Mouse (Mus musculus): Measurements from ENCODE around the gene Vwa2. TPM values are rescaled to one million over a fixed set of nuclear protein-coding genes. Genes with fewer than 3 reads are reported as not detected.
A peak's percentile ranks its signal among the peaks of the same experiment; 100 is the strongest.

Gene Vwa2
- polyA plus RNA-seq, 1 experiment from 2014 or later, result 0.16 TPM

DNA sequence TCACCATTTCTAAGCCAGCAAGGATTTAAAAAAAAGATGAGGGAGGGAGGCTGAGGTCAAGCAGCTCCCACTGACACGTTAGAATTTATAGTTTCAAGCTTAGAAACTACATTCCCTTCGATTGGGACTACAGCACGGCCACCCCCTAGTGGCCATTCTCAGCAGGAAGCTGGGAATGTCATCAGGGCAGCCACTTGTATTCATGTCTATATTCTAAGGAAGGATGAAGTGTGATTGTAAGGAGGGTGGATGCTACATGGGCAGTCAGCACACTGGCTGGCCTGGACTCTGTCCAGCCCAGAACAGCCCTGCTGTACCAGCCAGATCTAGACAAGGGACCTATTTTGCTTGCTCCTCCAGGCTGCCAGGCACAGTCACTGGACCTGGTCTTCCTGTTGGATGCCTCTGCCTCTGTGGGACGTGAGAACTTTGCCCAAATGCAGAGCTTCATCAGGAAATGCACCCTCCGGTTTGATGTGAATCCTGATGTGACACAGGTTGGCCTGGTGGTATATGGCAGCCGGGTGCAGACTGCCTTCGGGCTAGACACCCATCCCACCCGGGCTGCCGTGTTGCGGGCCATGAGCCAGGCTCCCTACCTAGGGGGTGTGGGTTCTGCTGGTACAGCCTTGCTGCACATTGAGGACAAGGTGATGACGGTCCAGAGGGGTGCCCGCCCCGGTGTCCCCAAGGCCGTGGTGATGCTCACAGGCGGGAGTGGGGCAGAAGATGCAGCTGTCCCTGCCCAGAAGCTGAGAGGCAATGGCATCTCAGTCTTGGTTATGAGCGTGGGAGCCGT is 34.6 kb downstream of the Vwa2 start:
- H3K9ac ChIP-seq, result no peak overlapping the region
- H3K4me2 ChIP-seq, result no peak overlapping the region
- H3K27me3 ChIP-seq, result no peaks in the 10 kb centered on the region
- H3K4me1 ChIP-seq (replicated peaks), result peaks cover 3% of the 10 kb centered on the region; the same call in 1 of the 2 replicates
- H3K27ac ChIP-seq, result no peak overlapping the region
- no peak for ATAC-seq (replicated peaks; ENCODE audit: insufficient number of reproducible peaks, insufficient read depth, low FRiP score, low read depth)
- no peak overlapping the region for H3K4me3 ChIP-seq
- no peaks in the 10 kb centered on the region for H3K9me3 ChIP-seq (replicated peaks)
- WGBS, result 69% methylated on average over 17 of the region's 17 CpGs
- H3K36me3 ChIP-seq, result no peaks in the 10 kb centered on the region

DNA sequence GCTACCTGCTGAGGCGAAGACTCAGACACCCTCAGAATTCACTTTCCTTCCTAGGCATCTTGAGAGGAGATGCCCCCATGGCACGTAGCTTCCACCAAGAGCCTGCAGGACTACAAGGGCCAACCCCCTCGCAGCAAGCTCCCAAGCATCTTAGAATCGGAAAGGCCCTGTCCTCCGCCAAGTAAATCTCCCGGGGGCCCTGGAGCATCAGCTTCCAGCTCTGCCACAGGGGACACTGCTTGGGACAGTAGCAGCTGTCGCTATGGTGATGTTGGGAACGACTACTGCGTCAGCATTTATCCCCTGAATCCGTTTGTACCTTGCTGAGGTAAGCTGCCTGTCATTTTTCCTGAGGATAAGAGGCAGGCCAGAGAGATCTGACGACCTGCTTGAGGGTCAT is 36.5 kb downstream of the Vwa2 start:
- Histone ChIP-seq H3K4me1 (replicated peaks) (peaks cover 3% of the 10 kb centered on the region; the same call in 1 of the 2 replicates), H3K36me3 (no peaks in the 10 kb centered on the region), H3K9ac (no peak overlapping the region), H3K27ac (no peak overlapping the region), H3K4me3 (no peak overlapping the region), H3K27me3 (no peaks in the 10 kb centered on the region), H3K9me3 (replicated peaks) (no peaks in the 10 kb centered on the region), H3K4me2 (no peak overlapping the region)
- no peak for ATAC-seq (replicated peaks; ENCODE audit: insufficient number of reproducible peaks, insufficient read depth, low FRiP score, low read depth)
- WGBS, result 56% methylated on average over 11 of the region's 11 CpGs

DNA sequence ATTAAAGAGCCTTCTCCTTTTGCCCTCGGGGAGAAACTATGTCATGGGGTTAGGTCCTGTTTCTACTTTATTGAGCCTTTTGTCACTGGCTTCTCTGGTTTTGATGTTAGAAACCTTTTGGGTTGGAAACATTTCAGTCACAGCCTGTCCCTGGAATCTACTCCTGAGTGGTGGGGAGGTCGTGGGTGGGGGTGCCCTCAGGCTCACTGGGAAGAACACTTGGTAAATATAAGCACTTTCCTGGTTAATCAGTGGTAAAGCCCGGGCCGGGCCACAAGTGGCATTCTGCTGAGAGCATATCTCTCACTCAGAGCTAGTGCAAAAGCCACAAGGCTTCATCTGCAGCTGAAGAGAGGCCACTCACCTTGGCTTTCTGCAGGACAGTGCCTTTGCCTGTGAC is 39.7 kb downstream of the Vwa2 start:
- 78% methylated on average over 4 of the region's 4 CpGs for WGBS
- H3K36me3 ChIP-seq, result no peaks in the 10 kb centered on the region
- no peak overlapping the region for H3K4me2 ChIP-seq
- ATAC-seq (replicated peaks; ENCODE audit: insufficient number of reproducible peaks, insufficient read depth, low FRiP score, low read depth), result no peak
- H3K9ac ChIP-seq, result no peak overlapping the region
- no peaks in the 10 kb centered on the region for H3K4me1 ChIP-seq (replicated peaks)
- peaks cover 2% of the 10 kb centered on the region; the same call in 1 of the 2 replicates for H3K27me3 ChIP-seq
- no peaks in the 10 kb centered on the region for H3K9me3 ChIP-seq (replicated peaks)
- H3K27ac ChIP-seq, result no peak overlapping the region
- H3K4me3 ChIP-seq, result no peak overlapping the region

DNA sequence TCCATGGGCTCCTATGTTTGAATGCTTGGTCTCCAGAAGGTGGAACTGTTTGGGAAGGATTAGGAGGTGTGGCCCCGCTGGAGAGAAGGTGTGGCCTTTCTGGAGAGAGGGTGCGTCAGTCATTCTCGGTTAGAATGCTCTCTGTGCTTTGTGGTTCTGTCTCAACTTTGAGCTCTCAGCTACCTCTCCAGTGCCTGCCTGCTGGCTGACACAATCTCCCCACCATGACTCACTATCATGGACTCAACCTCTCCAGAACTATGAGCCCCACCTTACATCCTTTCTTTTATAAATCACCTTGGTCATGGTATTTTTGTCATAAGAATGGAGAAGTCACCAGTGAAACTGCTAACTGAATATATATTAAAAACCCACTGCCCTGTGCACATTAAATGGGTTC is 40.6 kb downstream of the Vwa2 start:
- no peaks in the 10 kb centered on the region for H3K4me1 ChIP-seq (replicated peaks)
- no peak overlapping the region for H3K4me3 ChIP-seq
- 90% methylated on average over 3 of the region's 3 CpGs for WGBS
- H3K4me2 ChIP-seq, result no peak overlapping the region
- no peaks in the 10 kb centered on the region for H3K36me3 ChIP-seq
- H3K27ac ChIP-seq, result no peak overlapping the region
- H3K9me3 ChIP-seq (replicated peaks), result no peaks in the 10 kb centered on the region
- H3K9ac ChIP-seq, result no peak overlapping the region
- ATAC-seq (replicated peaks; ENCODE audit: insufficient number of reproducible peaks, insufficient read depth, low FRiP score, low read depth), result no peak
- peaks cover 2% of the 10 kb centered on the region; the same call in 1 of the 2 replicates for H3K27me3 ChIP-seq

DNA sequence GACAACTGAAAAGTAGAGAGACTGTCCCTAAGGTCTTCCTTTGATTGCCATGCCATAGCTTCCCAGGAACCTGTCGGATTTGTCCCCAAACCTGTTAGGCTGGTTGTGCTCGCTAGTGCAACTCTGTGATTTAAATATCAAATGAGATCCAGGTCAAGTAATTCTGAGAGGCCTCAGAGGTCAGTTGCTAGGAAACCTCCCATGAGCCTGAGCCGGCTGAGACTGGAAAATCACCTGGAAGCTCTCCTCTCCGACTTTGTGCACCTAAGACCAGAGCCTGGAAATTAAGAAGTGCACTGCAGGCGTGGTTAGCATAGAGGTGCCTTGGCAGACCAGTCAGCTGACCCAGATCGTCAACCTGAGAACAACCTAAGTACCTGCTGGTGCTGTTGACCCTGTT is 41.0 kb downstream of the Vwa2 start:
- Histone ChIP-seq H3K27me3 (peaks cover 2% of the 10 kb centered on the region; the same call in 1 of the 2 replicates), H3K4me2 (no peak overlapping the region), H3K4me1 (replicated peaks) (no peaks in the 10 kb centered on the region), H3K9me3 (replicated peaks) (no peaks in the 10 kb centered on the region), H3K9ac (no peak overlapping the region), H3K27ac (no peak overlapping the region), H3K36me3 (no peaks in the 10 kb centered on the region), H3K4me3 (no peak overlapping the region)
- 65% methylated on average over 6 of the region's 6 CpGs for whole genome bisulfite sequencing
- no peak for ATAC-seq (replicated peaks; ENCODE audit: insufficient number of reproducible peaks, insufficient read depth, low FRiP score, low read depth)

DNA sequence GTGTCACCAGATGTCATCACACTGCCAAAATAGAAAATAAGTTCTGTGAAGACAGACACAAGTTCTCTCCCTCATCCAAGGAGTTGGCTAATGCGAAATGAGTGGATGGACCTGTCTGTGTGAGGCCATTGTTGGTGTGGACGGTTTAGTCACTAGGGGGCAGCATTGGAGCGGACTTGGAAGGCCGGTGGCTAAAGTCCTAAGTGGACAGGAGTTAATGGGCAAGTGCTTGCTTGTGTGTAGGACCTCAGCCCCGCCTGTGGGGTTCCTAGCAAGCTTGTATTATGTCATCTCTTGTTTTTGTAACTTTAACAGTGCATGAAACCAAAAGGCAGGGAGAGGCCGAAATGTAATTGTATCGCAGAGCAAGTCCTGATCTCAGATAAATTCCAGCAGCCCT is 45.6 kb downstream of the Vwa2 start:
- 22% methylated on average over 7 of the region's 7 CpGs for WGBS
- no peaks in the 10 kb centered on the region for H3K36me3 ChIP-seq
- ATAC-seq (replicated peaks; ENCODE audit: insufficient number of reproducible peaks, insufficient read depth, low FRiP score, low read depth), result peak; percentile 75
- no peaks in the 10 kb centered on the region for H3K9me3 ChIP-seq (replicated peaks)
- H3K27me3 ChIP-seq, result peaks cover 2% of the 10 kb centered on the region; the same call in 1 of the 2 replicates
- no peak overlapping the region for H3K4me2 ChIP-seq
- H3K4me1 ChIP-seq (replicated peaks), result no peaks in the 10 kb centered on the region
- H3K9ac ChIP-seq, result no peak overlapping the region
- H3K4me3 ChIP-seq, result no peak overlapping the region
- no peak overlapping the region for H3K27ac ChIP-seq

DNA sequence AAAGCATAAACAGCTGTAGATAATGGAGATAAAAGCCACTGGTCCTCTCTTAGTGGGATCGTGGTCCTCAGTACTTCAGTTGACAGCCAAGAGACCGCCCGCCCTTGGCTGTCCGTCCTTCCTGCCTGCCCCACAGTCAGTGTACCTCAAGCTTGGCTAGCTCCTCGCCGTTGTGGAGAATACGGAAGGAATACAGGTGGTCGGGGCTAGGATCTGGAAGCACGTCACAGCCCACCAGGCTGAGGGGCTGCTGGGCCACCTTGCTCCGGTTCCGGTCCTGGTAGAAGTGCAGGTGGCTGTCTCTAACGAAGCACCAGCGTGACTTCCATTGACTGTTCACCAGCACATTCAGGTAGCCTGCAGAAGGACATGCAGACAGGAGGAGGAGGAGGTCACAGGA is 46.2 kb downstream of the Vwa2 start:
- Histone ChIP-seq H3K4me2 (no peak overlapping the region), H3K27ac (no peak overlapping the region), H3K36me3 (no peaks in the 10 kb centered on the region), H3K27me3 (peaks cover 2% of the 10 kb centered on the region; the same call in 1 of the 2 replicates), H3K4me1 (replicated peaks) (no peaks in the 10 kb centered on the region), H3K9me3 (replicated peaks) (no peaks in the 10 kb centered on the region), H3K4me3 (no peak overlapping the region), H3K9ac (no peak overlapping the region)
- WGBS, result 81% methylated on average over 13 of the region's 13 CpGs
- ATAC-seq (replicated peaks; ENCODE audit: insufficient number of reproducible peaks, insufficient read depth, low FRiP score, low read depth), result no peak

DNA sequence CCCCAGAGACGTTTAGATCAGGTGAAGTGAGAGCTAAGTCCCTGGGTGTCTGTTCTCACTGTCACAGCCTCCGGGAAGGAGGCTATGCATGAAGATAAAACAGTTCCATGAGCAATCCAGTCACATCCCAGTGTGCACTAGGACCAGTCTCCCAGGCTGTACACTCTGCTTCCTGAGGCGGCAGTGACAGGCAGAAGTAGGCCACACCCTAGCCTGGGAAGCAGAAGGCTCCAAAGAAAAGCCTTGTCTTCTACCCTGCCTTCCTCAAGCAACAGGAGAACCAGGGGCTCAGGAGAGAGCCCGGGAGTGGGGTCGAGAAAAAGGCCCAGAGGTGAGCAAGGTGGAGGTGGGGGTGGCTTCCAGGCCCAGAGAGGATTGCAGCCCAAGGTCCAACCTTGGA is 47.7 kb downstream of the Vwa2 start:
- Histone ChIP-seq H3K4me1 (replicated peaks) (no peaks in the 10 kb centered on the region), H3K36me3 (no peaks in the 10 kb centered on the region), H3K27ac (no peak overlapping the region), H3K4me2 (no peak overlapping the region), H3K4me3 (no peak overlapping the region), H3K27me3 (peaks cover 2% of the 10 kb centered on the region; the same call in 1 of the 2 replicates), H3K9me3 (replicated peaks) (no peaks in the 10 kb centered on the region), H3K9ac (no peak overlapping the region)
- no peak for ATAC-seq (replicated peaks; ENCODE audit: insufficient number of reproducible peaks, insufficient read depth, low FRiP score, low read depth)
- WGBS, result 58% methylated on average over 5 of the region's 5 CpGs

DNA sequence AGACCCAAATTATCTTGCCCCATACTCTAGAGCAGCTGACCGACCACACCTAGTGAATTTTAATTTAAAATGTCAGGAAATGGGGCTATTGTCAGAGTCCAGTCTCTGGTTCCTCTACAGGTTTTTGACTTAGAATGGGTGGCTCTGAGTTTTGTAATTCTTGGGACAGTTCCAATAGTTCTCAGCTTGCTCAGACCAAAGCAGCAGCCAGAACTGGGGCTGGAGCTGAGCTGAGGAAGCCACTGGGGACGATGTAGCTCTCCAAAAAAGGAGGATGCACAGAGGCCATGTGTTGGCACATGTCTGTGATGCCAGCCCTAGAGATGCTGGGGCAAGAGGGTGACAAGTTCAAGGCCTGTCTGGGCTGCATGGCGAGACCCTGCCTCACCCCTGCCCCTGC is 55.3 kb downstream of the Vwa2 start:
- no peak overlapping the region for H3K9ac ChIP-seq
- no peak for ATAC-seq (replicated peaks; ENCODE audit: insufficient number of reproducible peaks, insufficient read depth, low FRiP score, low read depth)
- no peaks in the 10 kb centered on the region for H3K9me3 ChIP-seq (replicated peaks)
- WGBS, result 53% methylated on average over 3 of the region's 3 CpGs
- H3K4me1 ChIP-seq (replicated peaks), result 0 out of 2 replicates have a peak, but pooled peaks cover 4% of the 10 kb centered on the region
- no peaks in the 10 kb centered on the region for H3K36me3 ChIP-seq
- no peaks in the 10 kb centered on the region for H3K27me3 ChIP-seq
- H3K4me3 ChIP-seq, result no peak overlapping the region
- no peak overlapping the region for H3K4me2 ChIP-seq
- H3K27ac ChIP-seq, result no peak overlapping the region

DNA sequence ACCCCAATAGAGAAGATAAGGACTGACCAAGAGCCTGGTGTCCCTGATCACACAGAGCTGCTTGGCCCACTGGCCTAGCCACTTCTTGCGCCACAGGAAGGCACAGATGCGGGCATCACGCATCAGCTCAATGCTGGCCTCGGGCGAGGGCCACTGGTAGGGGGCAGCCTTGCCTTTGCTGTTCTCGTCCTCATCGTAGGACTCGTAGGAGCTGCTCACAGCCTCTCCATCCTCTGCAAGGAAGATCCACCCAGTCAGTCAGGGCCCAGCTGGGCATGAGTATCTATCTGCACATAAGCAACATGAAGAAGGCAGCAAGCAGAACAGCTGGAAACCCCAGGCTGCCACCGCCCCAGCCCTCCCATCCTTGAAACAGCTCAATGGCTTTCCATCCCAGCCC is 56.0 kb downstream of the Vwa2 start:
- WGBS, result 76% methylated on average over 9 of the region's 9 CpGs
- no peaks in the 10 kb centered on the region for H3K27me3 ChIP-seq
- H3K4me3 ChIP-seq, result no peak overlapping the region
- no peak for ATAC-seq (replicated peaks; ENCODE audit: insufficient number of reproducible peaks, insufficient read depth, low FRiP score, low read depth)
- no peak overlapping the region for H3K4me2 ChIP-seq
- no peak overlapping the region for H3K27ac ChIP-seq
- no peaks in the 10 kb centered on the region for H3K36me3 ChIP-seq
- no peaks in the 10 kb centered on the region for H3K9me3 ChIP-seq (replicated peaks)
- H3K4me1 ChIP-seq (replicated peaks), result 0 out of 2 replicates have a peak, but pooled peaks cover 4% of the 10 kb centered on the region
- H3K9ac ChIP-seq, result no peak overlapping the region

DNA sequence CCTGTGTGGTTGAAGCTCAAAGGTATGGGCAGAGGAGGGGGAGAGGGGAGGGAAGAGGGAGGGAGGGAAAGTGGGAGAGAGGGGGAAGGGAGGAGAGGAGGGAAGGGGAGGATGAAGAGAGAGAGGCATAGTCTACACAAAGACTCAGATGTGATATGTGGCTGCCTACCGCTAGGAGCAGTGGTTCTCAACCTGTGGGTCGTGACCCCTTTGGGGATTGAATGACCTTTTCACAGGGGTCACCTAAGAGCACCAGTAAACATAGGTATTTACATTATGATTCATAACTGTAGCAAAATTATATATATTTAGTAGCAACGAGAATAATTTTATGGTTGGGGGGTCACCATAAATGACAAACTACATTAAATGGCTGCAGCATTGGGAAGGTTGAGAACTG is 59.8 kb downstream of the Vwa2 start:
- peaks cover 8% of the 10 kb centered on the region for H3K4me1 ChIP-seq (replicated peaks)
- no peak overlapping the region for H3K4me2 ChIP-seq
- H3K4me3 ChIP-seq, result no peak overlapping the region
- no peaks in the 10 kb centered on the region for H3K36me3 ChIP-seq
- H3K9ac ChIP-seq, result no peak overlapping the region
- ATAC-seq (replicated peaks; ENCODE audit: insufficient number of reproducible peaks, insufficient read depth, low FRiP score, low read depth), result no peak
- no peaks in the 10 kb centered on the region for H3K9me3 ChIP-seq (replicated peaks)
- H3K27ac ChIP-seq, result no peak overlapping the region
- no peaks in the 10 kb centered on the region for H3K27me3 ChIP-seq
- 83% methylated on average over 3 of the region's 3 CpGs for WGBS

DNA sequence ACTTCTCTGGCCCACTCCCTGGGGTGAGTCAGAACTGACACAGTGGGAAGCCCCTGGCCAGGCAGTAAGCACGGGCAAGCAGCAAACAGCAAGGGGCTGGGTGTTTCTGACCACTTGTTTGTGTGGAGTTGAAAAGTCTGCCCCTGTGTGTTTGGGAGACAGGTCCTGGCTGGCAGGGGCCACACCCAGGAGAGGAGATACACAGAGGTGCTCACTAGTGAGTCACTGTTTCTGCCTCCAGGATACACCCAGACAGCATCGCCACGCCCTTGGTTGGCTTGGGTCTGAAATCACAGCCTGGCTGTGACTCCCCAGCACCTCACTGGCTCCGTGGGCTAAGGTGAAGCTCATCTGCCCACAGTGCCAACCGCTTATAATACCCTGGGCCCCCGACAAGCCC is 61.1 kb downstream of the Vwa2 start:
- Histone ChIP-seq H3K4me3 (no peak overlapping the region), H3K4me1 (replicated peaks) (peaks cover 6% of the 10 kb centered on the region), H3K27ac (no peak overlapping the region), H3K36me3 (no peaks in the 10 kb centered on the region), H3K4me2 (no peak overlapping the region), H3K9me3 (replicated peaks) (no peaks in the 10 kb centered on the region), H3K27me3 (no peaks in the 10 kb centered on the region), H3K9ac (no peak overlapping the region)
- ATAC-seq (replicated peaks; ENCODE audit: insufficient number of reproducible peaks, insufficient read depth, low FRiP score, low read depth), result no peak
- WGBS, result 85% methylated on average over 6 of the region's 6 CpGs

All from heart, embryonic 15.5 days (tissue).